Mouse (Mus musculus): Measurements from ENCODE around the gene Atf5. TPM values are rescaled to one million over a fixed set of nuclear protein-coding genes. Genes with fewer than 3 reads are reported as not detected.

The Atf5 gene
- polyA plus RNA-seq, 1 experiment from 2014 or later: 6.0 TPM

DNA sequence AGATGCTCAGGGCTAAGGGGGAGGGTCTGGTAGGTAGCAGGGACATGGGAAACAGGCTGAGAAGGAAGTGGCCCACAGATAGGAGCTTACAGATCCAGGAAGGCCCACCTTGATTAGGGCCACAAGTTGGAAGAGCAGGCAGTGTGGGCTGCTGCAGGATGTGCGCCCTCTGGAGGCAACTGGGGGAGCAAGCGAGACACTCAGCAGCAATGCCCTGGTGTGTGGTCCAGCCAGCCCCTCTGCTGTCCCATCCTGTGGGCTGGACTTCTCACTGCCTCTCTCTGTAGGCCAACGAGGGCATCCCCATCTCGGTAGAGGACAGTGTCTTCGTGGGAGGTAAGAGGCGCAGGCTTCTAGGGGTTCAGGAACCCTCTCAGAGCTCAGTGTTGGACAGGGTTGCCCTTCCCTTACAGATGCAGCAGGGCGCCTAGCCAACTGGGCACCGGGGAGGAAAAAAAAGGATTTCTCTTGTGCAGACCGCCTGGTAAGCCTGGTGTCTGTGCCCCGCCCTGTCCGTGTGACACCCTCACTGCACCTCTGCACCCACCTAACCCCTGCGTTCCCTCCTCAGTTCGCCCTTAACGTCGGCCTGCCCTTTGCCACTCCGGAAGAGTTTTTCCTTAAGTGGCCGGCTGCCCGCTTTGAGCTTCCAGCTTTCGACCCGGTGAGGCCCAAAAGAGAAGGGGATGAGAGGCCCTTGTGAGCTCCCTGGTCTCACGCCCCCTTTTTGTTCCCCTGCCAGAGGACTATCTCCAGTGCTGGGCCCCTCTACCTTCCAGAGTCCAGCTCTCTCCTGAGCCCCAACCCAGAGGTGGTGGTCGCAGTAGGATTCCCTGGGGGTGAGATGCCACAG, 44.3 kb upstream of the Atf5 start:
- Histone ChIP-seq H3K9ac (replicated peaks; ENCODE audit: low read depth) (no peak overlapping the region), H3K4me3 (ENCODE audit: low read depth, low read length) (no peak overlapping the region), H3K36me3 (ENCODE audit: insufficient read depth, low read length) (peaks cover 25% of the 10 kb centered on the region), H3K4me1 (ENCODE audit: insufficient read depth, low read depth, low read length) (peaks cover 10% of the 10 kb centered on the region), H3K27me3 (replicated peaks; ENCODE audit: insufficient read depth, low read length) (no peaks in the 10 kb centered on the region), H3K4me2 (replicated peaks; ENCODE audit: low read depth, low read length) (no peak overlapping the region), H3K9me3 (ENCODE audit: low read length) (no peaks in the 10 kb centered on the region), H3K27ac (ENCODE audit: low read length) (no peak overlapping the region)
- TF ChIP-seq CTCF (IDR thresholded peaks at IDR 0.05) (peak; percentile 94), EP300 (IDR thresholded peaks at IDR 0.05) (no peak)
- ATAC-seq: peak; percentile 44
- 49% methylated on average over 22 of the region's 22 CpGs for WGBS
- DNase-seq (ENCODE audit: low spot score): peak; percentile 79

DNA sequence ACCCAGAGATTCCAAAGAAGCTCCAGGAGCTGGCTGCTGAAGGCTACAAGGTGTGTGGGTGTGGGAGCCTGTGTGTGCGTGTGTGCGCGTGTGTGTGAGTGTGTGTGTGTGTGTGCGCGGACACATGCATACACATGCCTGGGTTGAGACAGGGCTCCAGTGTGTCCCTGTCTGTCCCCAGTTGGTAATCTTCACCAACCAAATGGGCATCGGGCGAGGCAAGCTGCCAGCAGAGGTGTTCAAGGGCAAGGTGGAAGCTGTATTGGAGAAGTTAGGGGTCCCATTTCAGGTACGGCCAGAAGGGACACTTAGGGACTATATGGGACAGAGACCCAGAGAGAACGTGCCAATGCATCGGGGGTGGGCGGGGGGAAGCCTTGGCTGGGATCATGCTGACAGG, 43.4 kb upstream of the Atf5 start:
- peaks cover 25% of the 10 kb centered on the region for H3K36me3 ChIP-seq (ENCODE audit: insufficient read depth, low read length)
- no peak for ATAC-seq
- 85% methylated on average over 11 of the region's 11 CpGs for WGBS

DNA sequence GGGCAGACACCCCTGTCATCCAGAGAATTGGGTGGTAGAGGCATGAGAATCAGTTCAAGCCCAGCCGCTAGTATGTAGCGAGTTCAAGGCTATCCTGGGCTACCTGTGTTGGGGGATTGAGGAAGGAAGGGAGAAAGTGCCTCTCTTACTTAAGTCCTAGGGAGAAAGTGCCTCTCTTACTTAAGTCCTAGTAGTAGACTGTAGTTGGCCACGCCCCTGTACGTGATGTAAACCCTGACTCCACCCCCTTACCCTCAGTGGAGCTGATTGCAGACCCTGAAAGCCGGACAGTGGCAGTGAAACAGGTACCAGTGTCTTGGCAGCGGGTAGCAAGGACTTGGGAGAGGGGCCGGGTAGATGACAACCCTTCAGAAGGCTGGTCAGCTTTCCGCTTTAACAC, 41.4 kb upstream of the Atf5 start:
- TF ChIP-seq EP300 (IDR thresholded peaks at IDR 0.05): no peak
- TF ChIP-seq CTCF (IDR thresholded peaks at IDR 0.05): no peak
- peak; percentile 87 for DNase-seq (ENCODE audit: low spot score)
- H3K4me2 ChIP-seq (replicated peaks; ENCODE audit: low read depth, low read length): peak overlapping the region; percentile 96

More for the DNA sequence above, 43.4 kb upstream of the Atf5 start:
- TF ChIP-seq EP300 (IDR thresholded peaks at IDR 0.05) (no peak), CTCF (IDR thresholded peaks at IDR 0.05) (no peak)
- Histone ChIP-seq H3K27ac (ENCODE audit: low read length) (no peak overlapping the region), H3K4me1 (ENCODE audit: insufficient read depth, low read depth, low read length) (peaks cover 11% of the 10 kb centered on the region), H3K4me3 (ENCODE audit: low read depth, low read length) (no peak overlapping the region), H3K9me3 (ENCODE audit: low read length) (no peaks in the 10 kb centered on the region), H3K27me3 (replicated peaks; ENCODE audit: insufficient read depth, low read length) (no peaks in the 10 kb centered on the region), H3K9ac (replicated peaks; ENCODE audit: low read depth) (no peak overlapping the region), H3K4me2 (replicated peaks; ENCODE audit: low read depth, low read length) (no peak overlapping the region)
- DNase-seq (ENCODE audit: low spot score): no peak

DNA sequence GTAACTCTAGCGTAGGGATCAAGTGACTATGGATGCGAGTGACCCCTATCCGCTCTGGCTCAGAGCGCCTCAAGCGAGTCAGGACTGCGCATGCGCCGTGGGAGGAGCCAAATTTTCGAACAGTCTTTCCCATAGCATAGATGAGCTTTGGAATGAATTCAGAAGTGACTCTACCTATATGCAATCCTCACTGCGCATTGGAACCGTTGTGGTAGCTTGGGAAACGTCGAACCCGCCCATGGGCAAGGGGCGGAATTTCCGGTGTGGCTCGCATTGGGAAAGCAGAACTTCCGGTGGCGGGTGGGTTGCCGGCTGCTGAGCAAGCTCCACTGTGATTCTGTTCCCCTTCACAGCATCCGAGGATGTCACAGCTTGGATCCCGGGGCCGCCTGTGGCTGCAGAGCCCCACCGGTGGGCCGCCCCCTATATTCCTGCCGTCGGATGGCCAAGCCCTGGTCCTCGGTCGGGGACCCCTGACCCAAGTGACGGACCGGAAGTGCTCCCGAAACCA, 40.6 kb upstream of the Atf5 start, which contains the start of gene Pnkp:
Gene Pnkp (plus strand): TSS at position 98 of the 511 bp plus-strand sequence.
- peak; percentile 41 for ATAC-seq
- Histone ChIP-seq H3K9me3 (ENCODE audit: low read length) (no peaks in the 10 kb centered on the region), H3K4me1 (ENCODE audit: insufficient read depth, low read depth, low read length) (peaks cover 18% of the 10 kb centered on the region), H3K9ac (replicated peaks; ENCODE audit: low read depth) (peak within 1 kb of the TSS; percentile 74), H3K27me3 (replicated peaks; ENCODE audit: insufficient read depth, low read length) (no peaks in the 10 kb centered on the region), H3K27ac (ENCODE audit: low read length) (peak within 1 kb of the TSS; percentile 93), H3K4me3 (ENCODE audit: low read depth, low read length) (peak within 1 kb of the TSS; percentile 69), H3K4me2 (replicated peaks; ENCODE audit: low read depth, low read length) (peak within 1 kb of the TSS; percentile 96), H3K36me3 (ENCODE audit: insufficient read depth, low read length) (0 out of 2 replicates have a peak, but pooled peaks cover 2% of the 10 kb centered on the region)
- peak; percentile 24; the same call in 1 of the 2 replicates for TF ChIP-seq EP300 (IDR thresholded peaks at IDR 0.05)
- 0 out of 2 replicates have a peak, but pooled peaks have one; percentile 8 for TF ChIP-seq CTCF (IDR thresholded peaks at IDR 0.05)
- WGBS: under 1% methylated on average over 32 of the region's 32 CpGs
- DNase-seq (ENCODE audit: low spot score): peak; percentile 95

More for the DNA sequence above, 41.4 kb upstream of the Atf5 start:
- Histone ChIP-seq H3K36me3 (ENCODE audit: insufficient read depth, low read length) (peaks cover 9% of the 10 kb centered on the region; the same call in 1 of the 2 replicates), H3K4me1 (ENCODE audit: insufficient read depth, low read depth, low read length) (peaks cover 18% of the 10 kb centered on the region), H3K9ac (replicated peaks; ENCODE audit: low read depth) (no peak overlapping the region), H3K9me3 (ENCODE audit: low read length) (no peaks in the 10 kb centered on the region), H3K4me3 (ENCODE audit: low read depth, low read length) (peak overlapping the region; percentile 69), H3K27ac (ENCODE audit: low read length) (peak overlapping the region; percentile 93), H3K27me3 (replicated peaks; ENCODE audit: insufficient read depth, low read length) (no peaks in the 10 kb centered on the region)
- WGBS: 23% methylated on average over 8 of the region's 8 CpGs
- ATAC-seq: no peak

DNA sequence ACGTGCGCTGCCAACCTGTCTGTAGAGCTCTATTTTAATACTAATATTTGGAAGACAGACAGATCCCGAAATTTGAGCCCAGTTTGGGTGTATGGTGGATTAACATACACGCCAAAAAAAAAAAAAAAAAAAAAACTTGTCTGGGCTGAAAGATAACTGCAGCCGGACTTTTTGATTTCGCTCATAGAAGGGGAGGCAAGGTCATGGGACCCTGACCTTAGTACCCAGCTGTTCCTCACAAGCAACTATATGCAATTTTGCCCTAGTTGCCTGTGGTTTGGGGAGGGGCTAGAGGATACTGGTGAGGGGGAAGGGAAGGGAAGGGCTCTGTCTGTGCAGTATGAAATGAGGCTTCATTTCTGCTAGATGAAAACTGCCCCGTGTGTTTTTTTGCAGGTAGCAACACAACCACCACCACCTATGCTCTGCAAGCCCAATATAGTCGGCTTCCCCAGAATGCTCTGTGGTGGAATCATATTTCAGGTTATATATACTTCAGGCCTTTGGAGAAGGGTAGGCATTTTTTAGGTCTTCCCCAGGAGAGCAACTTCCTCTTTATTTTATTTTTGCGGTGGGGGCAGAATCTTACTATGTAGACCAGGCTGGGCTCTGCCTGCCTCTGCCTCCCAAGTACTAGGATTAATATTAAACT, 39.9 kb upstream of the Atf5 start:
- WGBS: 53% methylated on average over 9 of the region's 9 CpGs
- peak overlapping the region; percentile 69 for H3K4me3 ChIP-seq (ENCODE audit: low read depth, low read length)
- H3K9ac ChIP-seq (replicated peaks; ENCODE audit: low read depth): no peak overlapping the region
- ATAC-seq (no peak), DNase-seq (ENCODE audit: low spot score) (no peak)
- H3K27ac ChIP-seq (ENCODE audit: low read length): peak overlapping the region; percentile 93
- peak overlapping the region; percentile 96 for H3K4me2 ChIP-seq (replicated peaks; ENCODE audit: low read depth, low read length)
- peaks cover 18% of the 10 kb centered on the region for H3K4me1 ChIP-seq (ENCODE audit: insufficient read depth, low read depth, low read length)
- no peak for TF ChIP-seq CTCF (IDR thresholded peaks at IDR 0.05)
- no peak for TF ChIP-seq EP300 (IDR thresholded peaks at IDR 0.05)
- no peaks in the 10 kb centered on the region for H3K27me3 ChIP-seq (replicated peaks; ENCODE audit: insufficient read depth, low read length)
- H3K36me3 ChIP-seq (ENCODE audit: insufficient read depth, low read length): no peaks in the 10 kb centered on the region
- H3K9me3 ChIP-seq (ENCODE audit: low read length): no peaks in the 10 kb centered on the region

DNA sequence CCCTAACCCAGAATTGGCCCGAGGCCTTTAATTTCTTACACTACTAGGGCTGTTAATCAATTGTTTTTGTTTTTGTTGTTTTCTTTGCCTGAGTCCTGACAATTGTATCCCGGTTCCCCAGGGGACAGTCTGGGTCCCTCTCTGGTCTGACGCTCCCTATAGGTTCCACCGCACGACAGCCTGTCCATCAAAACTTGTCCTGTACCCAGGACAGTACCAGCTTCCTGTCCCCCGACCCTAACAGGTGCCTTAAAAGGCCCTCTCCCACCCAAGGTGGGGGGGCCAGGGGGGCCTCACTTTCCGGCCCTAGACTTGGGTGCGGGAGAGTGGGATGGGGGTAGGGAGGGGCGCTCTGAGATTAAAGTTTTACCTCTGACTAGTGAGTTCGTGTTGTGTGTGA, 38.6 kb upstream of the Atf5 start:
- TF ChIP-seq EP300 (IDR thresholded peaks at IDR 0.05) (no peak), CTCF (IDR thresholded peaks at IDR 0.05) (no peak)
- peaks cover 22% of the 10 kb centered on the region for H3K4me1 ChIP-seq (ENCODE audit: insufficient read depth, low read depth, low read length)
- no peaks in the 10 kb centered on the region for H3K27me3 ChIP-seq (replicated peaks; ENCODE audit: insufficient read depth, low read length)
- H3K9ac ChIP-seq (replicated peaks; ENCODE audit: low read depth): peak overlapping the region; percentile 70
- no peaks in the 10 kb centered on the region for H3K36me3 ChIP-seq (ENCODE audit: insufficient read depth, low read length)
- 42% methylated on average over 10 of the region's 10 CpGs for WGBS
- DNase-seq (ENCODE audit: low spot score): no peak
- peak overlapping the region; percentile 98 for H3K27ac ChIP-seq (ENCODE audit: low read length)
- H3K4me2 ChIP-seq (replicated peaks; ENCODE audit: low read depth, low read length): peak overlapping the region; percentile 96
- H3K4me3 ChIP-seq (ENCODE audit: low read depth, low read length): peak overlapping the region; percentile 55
- no peak for ATAC-seq
- no peaks in the 10 kb centered on the region for H3K9me3 ChIP-seq (ENCODE audit: low read length)
